Comparison of ENCODE assay signal across 9 mouse cellular contexts in genomic region chr13:11432465-11433339, GRCm38 (mm10).
DNase-seq lines count a peak whose midpoint lies in the region; ATAC-seq and TF ChIP-seq lines count a peak whose summit lies in the region.
"Had no signal": no experiment of that assay in that cellular context is flagged by ENCODE, and none has a peak within 500 bp of the region (broad histone marks: within the 10 kb centered on the region; RNA-seq: fewer than 3 reads in every experiment).

No protein-coding gene starts in this region.

- peak; percentile 17 for DNase-seq in lung, postnatal 0 days (ENCODE audit: low spot score)
- no peak for DNase-seq in lung, postnatal 14 days
- peak; percentile 5 to 65 for DNase-seq in frontal cortex, adult 2 months (ENCODE audit: extremely low spot score in 1 of 2, low spot score in 1 of 2)
- peak; percentile 43 for DNase-seq in skeletal muscle tissue, adult 2 months (ENCODE audit: low read depth, low spot score)
- no peak for DNase-seq in lung, postnatal 4 days
- no peak for DNase-seq in forebrain, embryonic 14.5 days (ENCODE audit: low spot score)

- no peak for TF ChIP-seq CTCF in lung, postnatal 0 days (IDR thresholded peaks at IDR 0.05)

- WGBS in lung, postnatal 0 days: 58% methylated on average over 7 of the region's 7 CpGs
- WGBS in intestine, embryonic 16.5 days: 54% methylated on average over 7 of the region's 7 CpGs
- WGBS in hindbrain, embryonic 12.5 days: 83% methylated on average over 7 of the region's 7 CpGs
- 79% methylated on average over 7 of the region's 7 CpGs for WGBS in forebrain, embryonic 14.5 days

- ATAC-seq in lung, postnatal 0 days: no peak
- peak; percentile 70 for ATAC-seq in intestine, embryonic 16.5 days
- ATAC-seq in hindbrain, embryonic 12.5 days (ENCODE audit: low FRiP score): no peak
- ATAC-seq in forebrain, embryonic 14.5 days: no peak
- ATAC-seq: hindbrain, embryonic 16.5 days had no signal

- no peaks in the 10 kb centered on the region for H3K36me3 ChIP-seq in lung, postnatal 0 days (ENCODE audit: insufficient read depth, low read length)
- no peaks in the 10 kb centered on the region for H3K36me3 ChIP-seq in intestine, embryonic 16.5 days (ENCODE audit: control insufficient read depth, insufficient read depth, low read length)
- H3K36me3 ChIP-seq in hindbrain, embryonic 12.5 days: no peaks in the 10 kb centered on the region
- no peaks in the 10 kb centered on the region for H3K36me3 ChIP-seq in forebrain, embryonic 14.5 days (ENCODE audit: control insufficient read depth, insufficient read depth, low read length)

- H3K4me1 ChIP-seq in lung, postnatal 0 days (ENCODE audit: insufficient read depth, low read depth, low read length): no peaks in the 10 kb centered on the region
- no peaks in the 10 kb centered on the region for H3K4me1 ChIP-seq in intestine, embryonic 16.5 days (ENCODE audit: control insufficient read depth, insufficient read depth, low read length)
- no peaks in the 10 kb centered on the region for H3K4me1 ChIP-seq in hindbrain, embryonic 12.5 days
- H3K4me1 ChIP-seq in forebrain, embryonic 14.5 days (ENCODE audit: control insufficient read depth, insufficient read depth, low read length): no peaks in the 10 kb centered on the region

- TF ChIP-seq EP300 in lung, postnatal 0 days (IDR thresholded peaks at IDR 0.05): no peak

- no peaks in the 10 kb centered on the region for H3K9me3 ChIP-seq in lung, postnatal 0 days (ENCODE audit: low read length)
- H3K9me3 ChIP-seq in intestine, embryonic 16.5 days (ENCODE audit: control insufficient read depth, low read length): no peaks in the 10 kb centered on the region
- H3K9me3 ChIP-seq in hindbrain, embryonic 12.5 days (replicated peaks): no peaks in the 10 kb centered on the region
- H3K9me3 ChIP-seq in forebrain, embryonic 14.5 days (replicated peaks; ENCODE audit: control insufficient read depth, low read length): no peaks in the 10 kb centered on the region

- H3K4me3 ChIP-seq in lung, postnatal 0 days (ENCODE audit: low read depth, low read length): no peak overlapping the region
- H3K4me3 ChIP-seq in intestine, embryonic 16.5 days (ENCODE audit: low read length): no peak overlapping the region
- H3K4me3 ChIP-seq in hindbrain, embryonic 12.5 days: no peak overlapping the region
- H3K4me3 ChIP-seq in forebrain, embryonic 14.5 days (ENCODE audit: low read depth, low read length): no peak overlapping the region

- no peaks in the 10 kb centered on the region for H3K27me3 ChIP-seq in lung, postnatal 0 days (replicated peaks; ENCODE audit: insufficient read depth, low read length)
- H3K27me3 ChIP-seq in intestine, embryonic 16.5 days (replicated peaks; ENCODE audit: control insufficient read depth, insufficient read depth, low read length): no peaks in the 10 kb centered on the region
- no peaks in the 10 kb centered on the region for H3K27me3 ChIP-seq in hindbrain, embryonic 12.5 days
- no peaks in the 10 kb centered on the region for H3K27me3 ChIP-seq in forebrain, embryonic 14.5 days (replicated peaks; ENCODE audit: control insufficient read depth, insufficient read depth, low read length)

- H3K27ac ChIP-seq in lung, postnatal 0 days (ENCODE audit: low read length): no peak overlapping the region
- H3K27ac ChIP-seq in intestine, embryonic 16.5 days (ENCODE audit: low read length): no peak overlapping the region
- no peak overlapping the region for H3K27ac ChIP-seq in hindbrain, embryonic 12.5 days
- no peak overlapping the region for H3K27ac ChIP-seq in forebrain, embryonic 14.5 days (ENCODE audit: low read depth, low read length)

- H3K4me2 ChIP-seq in lung, postnatal 0 days (replicated peaks; ENCODE audit: low read depth, low read length): no peak overlapping the region
- no peak overlapping the region for H3K4me2 ChIP-seq in intestine, embryonic 16.5 days (ENCODE audit: low read depth, low read length)
- no peak overlapping the region for H3K4me2 ChIP-seq in hindbrain, embryonic 12.5 days (replicated peaks)
- H3K4me2 ChIP-seq in forebrain, embryonic 14.5 days (ENCODE audit: low read length): no peak overlapping the region

- no peak overlapping the region for H3K9ac ChIP-seq in lung, postnatal 0 days (replicated peaks; ENCODE audit: low read depth)
- H3K9ac ChIP-seq in intestine, embryonic 16.5 days (ENCODE audit: low read depth, low read length): no peak overlapping the region
- H3K9ac ChIP-seq in hindbrain, embryonic 12.5 days: no peak overlapping the region
- no peak overlapping the region for H3K9ac ChIP-seq in forebrain, embryonic 14.5 days (ENCODE audit: low read length)

Comparison
In these comparisons a context has a peak if more than half of its experiments do, and no peak if none do; other contexts are left out.
1. DNase-seq: peak in lung, postnatal 0 days (single experiment), frontal cortex, adult 2 months (2 of 2) and skeletal muscle tissue, adult 2 months (single experiment); none in lung, postnatal 14 days (single experiment), lung, postnatal 4 days (0 of 2) and forebrain, embryonic 14.5 days (single experiment).